Mouse (Mus musculus): ENCODE measurements at regions not wholly inside any gene's neighbourhood (a gene's known extent, or its start where the extent isn't known, plus 50 kb on each side); places are given as distances from the start of the nearest gene placed in this dataset.

DNA sequence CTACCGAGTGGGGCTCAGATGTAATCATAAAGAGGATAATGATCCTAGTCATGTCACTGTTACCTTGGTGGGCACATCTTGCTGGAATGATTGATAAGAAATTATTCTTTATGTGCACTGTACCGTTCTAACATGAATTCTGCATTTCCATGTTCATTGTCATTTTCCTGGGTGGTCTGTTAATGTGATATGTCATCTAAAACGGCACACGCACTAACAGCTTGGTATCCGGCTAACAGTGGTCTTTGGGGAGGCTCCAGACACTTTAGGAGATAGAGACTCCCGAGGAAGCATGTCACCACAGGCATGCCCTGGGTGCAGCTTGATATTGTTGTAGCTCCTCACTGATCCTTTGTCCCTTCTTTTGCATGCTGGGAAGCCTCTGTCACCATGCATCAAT is 1096.1 kb downstream of the Car8 start:
- ChIA-PET CTCF (no interaction called here), POLR2A (interaction anchor here (0.7 kb wide), 1 partner anchor 220 kb away, joined by 3 read pairs; no protein-coding TSS in a partner anchor)
- DNase-seq (ENCODE audit: low read depth, low spot score) (no peak), ATAC-seq (no peak)
- H3K27me3 ChIP-seq = no peaks in the 10 kb centered on the region
- no peak for TF ChIP-seq CTCF (IDR thresholded peaks at IDR 0.05)
- in situ Hi-C loops (cut with MboI; ENCODE audit: low pct_unique_long_range_greater_than_20kb) = no loop called here

- no peak for TF ChIP-seq CTCF (IDR thresholded peaks at IDR 0.05)
- no peaks in the 10 kb centered on the region for H3K27me3 ChIP-seq
- in situ Hi-C loops (cut with MboI; ENCODE audit: low pct_unique_long_range_greater_than_20kb) = no loop called here
- no peak for ATAC-seq
- CTCF ChIA-PET = no interaction called here
- POLR2A ChIA-PET = no interaction called here
- DNase-seq (ENCODE audit: low read depth, low spot score) = no peak
Measured at GRCm38 (mm10) chr4:7112159-7112558, 1126.7 kb downstream of the Car8 start.

GRCm38 (mm10) chr4:7092957-7093356 is 1145.9 kb downstream of the Car8 start:
- no peaks in the 10 kb centered on the region for H3K27me3 ChIP-seq
- in situ Hi-C loops (cut with MboI; ENCODE audit: low pct_unique_long_range_greater_than_20kb) = no loop called here
- ChIA-PET CTCF (no interaction called here), POLR2A (no interaction called here)
- ATAC-seq (no peak), DNase-seq (ENCODE audit: low read depth, low spot score) (no peak)
- TF ChIP-seq CTCF (IDR thresholded peaks at IDR 0.05) = no peak

DNA sequence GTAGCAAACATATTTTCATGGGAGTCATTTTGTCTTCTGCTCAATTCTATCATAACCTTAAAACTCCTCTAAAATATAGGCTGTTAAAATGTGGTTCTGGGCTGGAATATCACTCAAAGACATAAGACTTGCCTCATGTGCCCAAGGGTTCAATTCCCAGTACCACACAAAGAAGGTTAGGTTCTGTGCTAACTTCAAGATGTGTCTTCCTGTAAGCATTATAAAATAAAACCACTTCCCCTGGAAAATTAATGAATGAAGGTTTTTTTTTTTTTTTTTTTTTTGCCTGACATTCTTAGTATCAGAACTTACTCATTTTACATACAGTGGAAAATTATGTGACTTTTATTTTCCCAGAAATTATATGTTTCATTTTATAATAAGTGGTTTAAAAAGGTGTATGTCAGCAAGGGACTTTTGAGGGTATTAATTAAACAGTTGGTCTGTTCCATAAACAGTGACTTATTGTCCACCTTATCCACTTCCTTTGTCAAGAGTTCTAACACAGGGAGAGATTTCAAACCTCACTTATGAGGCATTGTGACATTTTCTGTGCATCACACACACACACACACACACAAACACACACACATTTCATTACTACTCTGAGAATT is 1147.5 kb downstream of the Car8 start:
- POLR2A ChIA-PET = no interaction called here

More for the DNA sequence above, 1147.5 kb downstream of the Car8 start:
- in situ Hi-C loops (cut with MboI; ENCODE audit: low pct_unique_long_range_greater_than_20kb) = no loop called here
- CTCF ChIA-PET = no interaction called here
- no peak for ATAC-seq
- no peaks in the 10 kb centered on the region for H3K27me3 ChIP-seq
- no peak for DNase-seq (ENCODE audit: low read depth, low spot score)
- no peak for TF ChIP-seq CTCF (IDR thresholded peaks at IDR 0.05)
